18 mouse cellular contexts compared by ENCODE assay signal in genomic region chr2:51049834-51050170, GRCm38 (mm10).
"Had no signal": no experiment of that assay in that cellular context is flagged by ENCODE, and none has a peak within 500 bp of the region (broad histone marks: within the 10 kb centered on the region; RNA-seq: fewer than 3 reads in every experiment).

No protein-coding gene starts in this region.

- H3K36me3 ChIP-seq: kidney, embryonic 15.5 days; liver, embryonic 13.5 days; neural tube, embryonic 12.5 days; neural tube, embryonic 15.5 days; stomach, embryonic 15.5 days had no signal

- H3K27ac ChIP-seq: kidney, embryonic 15.5 days; liver, embryonic 13.5 days; neural tube, embryonic 12.5 days; neural tube, embryonic 15.5 days; stomach, embryonic 15.5 days had no signal

- H3K4me1 ChIP-seq: kidney, embryonic 15.5 days; liver, embryonic 13.5 days; neural tube, embryonic 15.5 days; stomach, embryonic 15.5 days had no signal

- H3K9me3 ChIP-seq: kidney, embryonic 15.5 days; liver, embryonic 13.5 days; neural tube, embryonic 12.5 days; neural tube, embryonic 15.5 days; stomach, embryonic 15.5 days had no signal

- H3K9ac ChIP-seq: kidney, embryonic 15.5 days; liver, embryonic 13.5 days; neural tube, embryonic 12.5 days; neural tube, embryonic 15.5 days; stomach, embryonic 15.5 days had no signal

- H3K27me3 ChIP-seq: kidney, embryonic 15.5 days; liver, embryonic 13.5 days; neural tube, embryonic 12.5 days; neural tube, embryonic 15.5 days; stomach, embryonic 15.5 days had no signal

- DNase-seq: kidney, adult 8-10 months; kidney, postnatal 10 days; kidney, postnatal 36 days; liver, embryonic 13.5 days; lung, adult 2 months; lung, postnatal 14 days; lung, postnatal 4 days; midbrain, embryonic 14.5 days; right cerebral cortex, adult 18-20 months; right cerebral cortex, postnatal 14 days; right cerebral cortex, postnatal 4 days; spleen, adult 18-20 months; thymus, postnatal 25 days had no signal

- H3K4me2 ChIP-seq: kidney, embryonic 15.5 days; liver, embryonic 13.5 days; midbrain, embryonic 11.5 days; neural tube, embryonic 12.5 days; neural tube, embryonic 15.5 days; stomach, embryonic 15.5 days had no signal

- H3K4me3 ChIP-seq: kidney, embryonic 15.5 days; liver, embryonic 13.5 days; neural tube, embryonic 12.5 days; neural tube, embryonic 15.5 days; stomach, embryonic 15.5 days had no signal
